Mouse (Mus musculus) layer of hippocampus, postnatal 10 days (tissue): ENCODE measurements around the gene Spata45. TPM values are rescaled to one million over a fixed set of nuclear protein-coding genes. Genes with fewer than 3 reads are reported as not detected.
"Not testable (repeated sequence)": the region's sequence is repeated elsewhere in the genome, so short reads cannot be mapped to it uniquely, and the experiment has no call there.

Experiments used
- DNase-seq, 2 experiments: peaks; one replicate each; pipeline ENCODE4 v3.0.0; 2021; ENCODE audit warnings: low spot score in 2 of 2
- long read RNA-seq: library from polyadenylated mRNA; stranded (forward); transcript quantifications from one replicate; pipeline ENCODE4 v2.0.0, GENCODE M21; 2023
- total RNA-seq, 2 experiments: library from RNA; stranded (reverse); gene quantifications; 2 replicates each; pipeline ENCODE4 v1.2.3; 2021

Spata45 gene
- not detected for total RNA-seq
- long read RNA-seq = 0 reads

DNA sequence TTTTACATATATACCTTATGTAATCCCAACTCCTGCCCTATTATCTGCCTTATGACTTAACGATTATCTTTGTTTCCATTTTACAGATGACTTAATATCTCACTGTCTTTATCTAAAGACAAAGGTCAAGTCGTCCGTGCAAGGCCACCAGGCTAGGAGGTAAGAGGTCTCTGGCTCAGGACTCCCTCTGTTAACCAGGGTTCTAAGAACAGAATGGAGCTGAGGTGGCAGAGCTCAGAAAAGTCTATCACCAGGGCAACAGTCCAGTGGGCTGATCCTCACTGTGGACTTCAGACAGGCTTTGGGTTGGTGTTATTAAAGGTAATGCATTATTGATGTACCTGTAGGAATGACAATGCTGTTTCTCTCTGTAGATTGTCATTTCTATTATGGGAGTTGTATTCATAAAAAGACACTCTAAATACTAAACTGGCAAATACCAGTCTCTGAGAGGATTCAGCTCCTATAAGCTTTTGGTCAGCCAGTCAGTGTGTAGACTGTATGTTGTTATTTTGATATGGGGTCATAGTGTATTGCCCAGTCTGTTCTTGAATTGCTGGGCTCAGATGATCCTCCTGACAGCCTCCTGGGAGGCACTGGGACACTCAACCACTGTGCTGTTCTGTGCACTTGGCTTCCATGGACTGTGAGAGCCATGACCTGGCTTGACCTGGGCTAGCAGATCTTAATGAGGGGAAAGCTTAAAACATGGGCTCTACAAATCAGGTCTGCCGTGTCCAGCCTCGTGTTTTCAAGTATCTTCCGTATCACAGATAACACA lies at the start of gene Spata45:
Gene Spata45, plus strand, starts transcription at position 86 of the 781 bp plus-strand sequence.
- DNase-seq = no peak

DNA sequence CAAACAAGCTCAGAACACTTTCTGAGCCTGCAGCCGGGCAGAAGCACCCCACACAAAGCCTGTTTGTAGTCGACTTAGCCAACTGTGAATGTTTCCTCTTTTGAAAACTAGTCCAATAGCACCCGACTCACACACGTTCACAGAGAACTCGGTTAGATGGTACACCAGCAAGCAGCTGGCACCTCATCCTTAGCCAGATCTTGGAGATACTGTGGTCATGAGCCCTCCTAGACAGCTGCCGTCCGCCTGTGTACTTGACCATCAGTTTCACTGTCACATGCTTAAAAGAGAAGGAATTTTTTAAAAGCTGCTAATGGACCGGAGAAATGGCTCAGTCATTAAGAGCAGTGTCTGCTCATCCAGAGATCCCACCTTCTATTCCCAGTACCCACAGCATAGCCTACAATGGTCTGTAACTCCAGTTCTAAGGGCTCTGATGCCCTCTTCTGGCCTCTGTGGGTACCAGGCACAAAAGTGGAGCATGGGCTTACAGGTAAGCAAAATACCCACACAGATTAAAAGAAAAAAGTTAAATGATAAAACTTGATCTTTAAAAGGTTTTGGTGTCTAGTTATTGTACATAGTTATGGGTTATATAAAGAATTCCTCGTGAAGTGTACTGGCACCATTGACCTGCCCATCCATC lies 46.9 kb upstream of the Spata45 start:
- no peak for DNase-seq

DNA sequence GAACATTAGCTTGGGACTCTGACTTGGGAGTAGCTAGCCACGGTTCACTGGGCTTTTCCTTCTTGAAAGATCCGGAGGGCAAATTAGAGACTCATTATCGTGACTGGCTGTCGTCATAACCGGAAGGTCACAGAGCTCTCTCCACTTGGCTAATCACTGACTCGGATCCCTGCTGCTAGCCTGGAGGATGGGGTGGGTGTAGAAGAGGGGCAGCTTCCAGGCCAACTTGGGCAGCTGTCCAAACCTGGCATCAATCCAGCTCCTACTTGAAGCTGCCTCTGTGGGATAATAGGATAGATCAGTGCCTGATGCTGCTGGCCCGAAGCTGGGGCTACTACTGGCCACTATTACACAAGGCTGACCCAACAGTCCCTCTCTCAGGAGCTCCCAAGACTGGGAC lies 40.9 kb upstream of the Spata45 start:
- DNase-seq = peak; percentile 67 to 75

DNA sequence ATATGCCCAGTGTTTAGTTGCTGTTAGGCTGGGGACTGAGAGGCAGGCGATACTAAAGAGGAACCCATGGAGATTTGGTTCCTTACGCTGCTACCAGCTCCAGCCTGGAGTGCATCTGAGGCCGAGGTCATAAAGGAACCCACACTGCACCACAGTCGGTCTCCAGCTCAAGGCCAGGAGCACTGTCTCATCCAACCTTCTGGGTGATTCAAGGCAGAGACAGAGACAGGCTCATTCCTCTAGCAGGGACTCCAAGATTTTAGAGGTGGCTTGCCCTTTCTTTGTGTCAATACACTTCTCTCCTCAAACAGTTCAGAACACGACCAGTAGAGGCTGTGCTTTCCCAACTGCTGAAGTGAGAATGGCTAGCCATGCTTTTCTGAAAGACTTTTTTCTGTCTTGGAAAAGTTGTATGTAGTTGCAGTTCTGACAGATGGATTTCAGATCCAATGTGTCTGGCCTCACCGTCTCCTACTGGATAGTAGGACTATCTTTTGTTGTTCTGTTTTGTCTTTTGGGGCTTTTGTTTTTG lies 40.0 kb upstream of the Spata45 start:
- DNase-seq = no peak

DNA sequence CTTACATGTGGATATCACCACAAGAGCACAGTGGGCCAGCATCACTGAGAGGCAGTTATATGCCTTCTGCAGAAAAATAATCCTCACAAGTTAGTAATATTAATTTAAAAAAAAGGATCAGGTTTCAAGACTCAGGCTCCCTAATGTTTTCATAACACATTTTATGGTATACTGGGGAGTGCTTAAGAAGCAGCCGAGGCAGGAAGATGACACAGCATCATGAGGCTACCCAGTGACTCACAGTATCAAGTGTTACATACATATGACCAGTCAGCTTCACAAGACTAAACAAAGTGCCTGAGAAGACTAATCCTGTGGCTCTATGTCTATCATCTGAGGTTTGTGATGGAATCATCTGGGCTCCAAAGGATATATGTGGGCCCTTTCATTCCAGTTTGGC lies 38.4 kb upstream of the Spata45 start:
- no peak for DNase-seq

DNA sequence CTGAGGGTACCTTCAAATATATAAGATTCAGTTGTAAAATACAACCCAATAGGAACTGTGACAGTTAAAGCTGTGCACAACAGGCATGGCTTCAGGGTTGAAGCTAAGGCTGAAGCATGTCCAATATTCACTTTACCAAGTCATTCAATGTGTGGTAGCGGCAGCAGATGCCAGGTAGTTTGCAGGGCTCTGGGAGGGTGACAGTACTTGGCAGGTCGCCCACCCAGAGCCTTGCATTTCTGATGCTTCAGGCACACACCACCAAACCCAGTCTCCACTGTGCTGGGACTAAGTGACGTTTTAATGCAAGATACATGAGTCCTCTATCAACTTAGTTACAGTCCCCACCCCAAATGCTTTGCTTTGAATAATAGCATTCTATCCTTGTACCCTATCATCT lies 35.8 kb upstream of the Spata45 start:
- DNase-seq = no peak

DNA sequence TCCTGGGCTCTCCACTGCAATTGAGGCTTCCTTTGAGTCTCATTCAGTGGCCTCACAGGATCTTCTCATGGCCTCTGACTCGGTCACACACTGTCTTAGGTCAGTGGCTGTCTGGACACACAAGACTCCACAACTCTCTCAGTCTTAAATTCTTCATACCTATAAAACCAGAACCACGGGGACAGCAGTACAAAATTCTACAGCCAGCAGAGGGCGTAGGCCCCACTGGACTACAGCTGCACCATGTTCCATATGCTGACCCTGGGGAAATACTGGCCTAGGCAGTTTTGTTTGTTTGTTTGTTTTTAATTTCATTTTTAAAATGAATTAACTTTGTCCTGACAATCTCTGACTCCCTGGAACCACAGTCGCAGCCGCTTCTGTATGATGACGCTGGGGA lies 34.2 kb upstream of the Spata45 start:
- DNase-seq = no peak

DNA sequence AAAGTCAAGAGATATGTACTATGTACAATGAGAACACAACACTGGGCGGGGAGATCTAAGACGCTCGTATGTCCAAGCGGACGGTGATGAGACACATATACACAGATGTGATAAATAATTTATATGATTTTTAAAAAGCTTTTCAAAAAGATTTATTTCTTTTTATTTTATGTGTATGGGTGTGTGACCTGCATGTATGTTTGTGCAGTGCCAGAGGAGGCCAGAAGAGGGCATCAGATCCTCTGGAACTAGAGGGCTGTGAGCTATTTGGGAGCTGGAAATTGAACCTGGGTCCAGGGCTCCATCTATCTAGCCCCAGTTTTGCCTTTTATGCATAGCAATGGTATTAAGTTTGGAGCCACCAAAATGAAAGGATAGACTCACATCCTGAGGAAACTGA lies 27.7 kb upstream of the Spata45 start:
- DNase-seq = no peak

DNA sequence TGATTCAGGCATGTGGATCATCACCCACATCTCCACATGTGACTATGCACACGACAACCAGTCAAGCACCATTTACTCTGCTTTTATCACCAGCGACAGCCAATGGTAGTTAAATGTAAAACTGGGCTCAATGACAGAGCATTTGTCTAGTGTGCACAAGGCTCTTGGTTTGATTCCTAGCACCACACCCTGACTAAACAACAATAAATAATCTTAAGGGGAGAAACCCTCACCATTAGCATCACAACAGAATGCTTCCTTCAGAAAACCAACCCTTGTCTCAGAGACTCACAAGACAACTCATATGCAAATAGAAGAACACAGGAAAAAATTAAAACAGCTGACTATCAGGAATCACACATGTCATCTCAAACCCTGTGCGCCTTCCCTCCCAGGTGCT lies 22.2 kb upstream of the Spata45 start:
- no peak for DNase-seq

DNA sequence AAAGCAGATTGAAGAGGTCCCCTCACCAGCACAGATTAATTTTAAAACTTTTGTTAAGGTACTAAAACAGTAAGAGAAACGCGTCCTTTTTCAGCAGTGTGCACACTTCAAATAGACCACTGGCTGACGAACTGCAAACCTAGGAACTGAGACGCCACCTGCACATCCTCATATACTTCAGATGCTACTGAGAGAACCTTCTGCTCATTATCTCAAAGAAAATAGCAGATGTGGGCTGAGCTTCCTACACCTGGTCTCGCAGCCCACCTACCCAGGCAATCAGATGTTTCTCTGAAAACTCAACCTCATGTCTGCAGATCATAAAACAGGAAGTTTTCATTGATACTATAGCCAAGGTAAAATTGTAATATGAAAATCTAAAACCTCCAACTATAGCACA lies 16.6 kb upstream of the Spata45 start:
- no peak for DNase-seq

DNA sequence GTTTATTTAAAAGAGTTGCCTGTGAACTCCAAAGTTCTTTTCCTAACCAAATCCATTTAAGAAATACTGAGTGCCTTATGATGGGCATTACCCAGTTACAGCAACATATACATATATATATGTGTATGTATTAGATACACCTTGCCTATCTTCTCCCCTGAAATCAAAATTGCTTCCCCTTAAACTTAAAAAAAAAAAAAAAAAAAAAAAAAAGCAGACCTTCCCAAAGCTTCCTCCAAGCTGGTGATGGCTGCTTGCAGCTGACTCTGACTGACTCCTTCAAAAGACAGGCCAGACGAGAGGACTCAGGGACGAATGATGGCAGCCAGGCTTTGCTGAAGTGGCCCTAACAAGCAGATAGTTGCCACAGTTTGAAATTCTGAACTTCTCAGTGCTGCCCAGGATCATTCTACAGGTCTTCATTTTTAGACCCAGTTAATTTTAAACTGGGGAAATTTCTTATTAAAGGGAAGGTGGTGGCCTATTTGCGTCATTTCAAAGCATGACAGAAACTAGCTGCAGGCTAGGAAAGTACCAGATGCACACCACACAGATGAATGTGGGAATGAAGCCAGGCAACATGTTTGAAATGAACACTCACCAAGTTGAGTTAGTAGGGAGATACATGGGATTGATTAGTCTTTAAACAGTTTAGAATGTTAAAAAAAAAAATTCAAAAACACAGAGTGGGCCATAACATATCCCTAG lies 16.1 kb upstream of the Spata45 start:
- DNase-seq = peak in 1 of 2 experiments; percentile 16

DNA sequence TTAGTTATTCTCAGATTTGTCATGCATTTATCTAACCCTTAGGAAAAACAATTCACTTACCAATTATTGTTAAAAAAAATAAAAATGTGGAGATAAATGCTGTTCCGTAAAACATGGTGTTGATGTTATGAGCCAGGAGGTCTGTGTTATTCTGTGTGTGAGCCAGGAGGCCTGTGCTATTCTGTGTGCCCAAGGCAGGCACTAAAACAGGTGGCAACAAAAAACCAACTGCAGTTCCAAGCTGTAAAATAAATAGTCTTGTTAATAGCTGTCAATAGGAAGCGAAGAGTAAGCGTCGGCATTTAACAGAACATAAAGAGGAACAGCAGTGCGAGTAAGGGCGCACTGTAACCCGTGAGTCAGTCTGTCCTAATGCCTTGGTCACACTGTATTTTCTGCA lies 15.4 kb upstream of the Spata45 start:
- DNase-seq = peak in 1 of 2 experiments; percentile 20

DNA sequence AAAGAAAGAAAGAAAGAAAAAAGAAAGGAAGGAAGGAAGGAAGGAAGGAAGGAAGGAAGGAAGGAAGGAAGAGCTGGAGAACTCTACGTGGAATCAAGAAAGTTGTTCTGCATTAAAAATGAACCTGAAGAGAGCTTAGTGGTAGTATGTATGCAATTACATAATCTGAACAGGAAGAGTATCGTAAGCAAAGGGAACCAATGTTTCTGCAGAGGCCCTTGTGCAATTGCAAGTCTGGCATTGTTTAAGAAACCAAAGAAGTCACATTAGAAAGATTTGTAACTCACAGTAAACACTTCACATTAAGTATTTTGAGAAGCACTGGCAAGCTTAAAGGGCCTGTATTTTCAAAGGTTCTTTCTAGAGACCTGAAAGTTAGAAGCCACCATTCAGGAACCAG lies 13.3 kb upstream of the Spata45 start:
- DNase-seq = no peak

DNA sequence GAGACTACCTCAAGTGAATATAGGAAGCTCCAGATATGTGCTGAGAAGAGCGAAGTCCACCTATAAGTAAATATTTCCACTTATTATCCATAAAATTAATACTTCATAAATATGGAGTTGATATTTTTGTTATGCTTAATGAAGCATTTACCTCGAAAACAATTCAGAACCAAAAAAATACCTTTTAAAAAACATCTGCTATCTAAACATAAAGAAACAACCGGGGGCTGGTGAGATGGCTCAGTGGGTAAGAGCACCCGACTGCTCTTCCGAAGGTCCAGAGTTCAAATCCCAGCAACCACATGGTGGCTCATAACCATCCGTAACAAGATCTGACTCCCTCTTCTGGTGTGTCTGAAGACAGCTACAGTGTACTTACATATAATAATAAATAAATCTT lies 12.6 kb upstream of the Spata45 start:
- not testable (repeated sequence) for DNase-seq

DNA sequence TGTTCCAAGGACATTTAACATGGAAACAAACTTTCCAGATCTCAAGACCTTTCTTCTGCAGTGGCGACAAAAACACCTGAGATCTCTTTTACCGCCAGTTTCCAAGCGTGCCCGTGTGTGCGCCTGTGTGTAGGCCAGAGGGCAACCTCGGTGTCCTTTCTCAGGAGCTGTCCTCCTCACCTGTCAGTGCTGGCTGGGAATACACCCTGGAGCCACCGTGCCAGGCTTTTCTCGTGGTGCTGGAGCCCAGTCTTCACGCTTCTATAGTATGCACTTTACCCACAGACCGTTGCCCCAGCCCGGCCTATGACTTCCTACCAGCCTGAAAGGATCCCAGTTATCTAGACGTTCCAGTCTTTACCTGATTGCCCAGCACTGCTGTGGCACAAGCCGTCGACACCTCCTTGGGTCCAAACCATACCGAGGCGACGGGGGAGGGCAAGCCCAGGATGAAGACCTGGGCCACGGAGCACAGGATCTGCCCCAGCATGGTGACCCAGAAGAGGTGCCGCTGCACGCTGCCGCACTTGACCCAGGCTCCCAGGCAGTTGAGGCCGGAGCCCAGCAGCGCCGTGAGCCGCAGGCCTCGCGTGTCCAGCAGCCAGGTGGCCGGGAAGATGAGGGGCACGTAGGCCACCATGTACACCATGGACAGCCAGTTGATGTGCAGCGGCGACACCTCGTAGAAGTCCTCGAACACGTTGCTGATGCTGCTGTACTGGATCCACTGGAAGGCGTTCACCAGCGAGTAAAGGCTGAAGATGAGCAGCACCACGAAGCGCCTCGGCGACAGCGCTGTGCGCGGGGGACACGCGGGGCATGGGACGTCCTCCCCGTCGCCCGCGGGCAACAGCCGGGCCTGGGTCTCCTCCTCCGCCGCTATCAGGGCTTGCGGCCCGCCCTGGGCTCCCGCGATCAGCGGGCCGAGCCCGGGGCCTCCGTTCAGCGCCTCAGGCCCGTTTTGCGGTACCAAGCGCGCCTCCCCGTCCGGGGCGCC lies 11.1 kb upstream of the Spata45 start:
- no peak for DNase-seq

DNA sequence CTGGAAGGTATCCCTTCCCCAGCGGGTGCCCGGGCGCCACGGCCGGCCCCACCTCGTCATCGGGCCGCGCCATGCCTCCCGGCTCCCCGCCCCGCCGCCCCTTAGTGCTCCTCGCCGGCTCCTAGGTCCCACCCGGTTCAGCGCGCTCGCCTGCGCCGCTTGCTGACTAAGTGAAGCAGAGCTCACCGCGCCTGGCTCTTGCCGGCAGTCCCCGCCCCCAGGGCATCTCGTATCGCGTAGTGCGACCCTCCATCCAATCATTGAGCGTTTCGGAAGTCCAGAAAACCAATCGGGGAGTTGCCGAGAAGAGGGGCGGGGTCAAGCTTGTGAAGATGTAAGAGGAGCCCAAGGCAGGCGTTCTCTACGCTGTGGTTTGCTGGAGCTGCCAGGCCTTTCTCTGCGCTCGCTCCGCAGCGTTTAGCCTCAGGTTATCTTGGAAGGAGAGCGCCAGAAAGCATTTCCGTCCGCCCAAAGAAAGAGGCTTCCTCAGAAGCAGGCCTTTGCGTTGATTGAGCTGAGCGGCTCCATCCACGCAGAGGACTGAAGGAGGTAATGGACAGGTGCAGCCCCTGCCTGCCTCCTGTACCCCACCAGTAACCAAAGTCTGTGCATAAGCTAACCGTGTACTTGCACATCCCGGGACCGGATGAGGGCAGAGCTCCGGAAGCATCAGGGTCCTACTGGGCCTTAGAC lies 10.3 kb upstream of the Spata45 start, which contains the start of gene Flvcr1:
Gene Flvcr1, minus strand, starts transcription at position 138 of the 693 bp plus-strand sequence.
- peak; percentile 97 to 98 for DNase-seq

DNA sequence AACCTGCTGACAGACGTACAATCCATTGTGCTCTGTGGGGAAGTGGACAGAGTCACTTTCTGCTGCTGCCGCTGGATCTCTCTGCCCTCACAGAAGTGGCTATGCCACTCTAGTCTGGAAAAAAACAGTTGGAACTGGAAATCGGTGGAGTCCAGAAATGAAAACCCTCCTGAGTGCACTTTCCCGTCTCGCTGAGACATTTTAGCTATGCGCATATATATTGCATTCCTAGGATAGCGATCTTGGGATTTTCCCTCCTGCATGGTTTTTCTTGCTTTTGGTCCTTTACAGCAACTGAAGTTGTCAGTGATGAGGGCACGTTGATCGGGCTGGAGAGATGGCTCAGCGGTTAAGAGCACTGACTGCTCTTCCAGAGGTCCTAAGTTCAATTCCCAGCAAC lies 6.3 kb upstream of the Spata45 start:
- no peak for DNase-seq

DNA sequence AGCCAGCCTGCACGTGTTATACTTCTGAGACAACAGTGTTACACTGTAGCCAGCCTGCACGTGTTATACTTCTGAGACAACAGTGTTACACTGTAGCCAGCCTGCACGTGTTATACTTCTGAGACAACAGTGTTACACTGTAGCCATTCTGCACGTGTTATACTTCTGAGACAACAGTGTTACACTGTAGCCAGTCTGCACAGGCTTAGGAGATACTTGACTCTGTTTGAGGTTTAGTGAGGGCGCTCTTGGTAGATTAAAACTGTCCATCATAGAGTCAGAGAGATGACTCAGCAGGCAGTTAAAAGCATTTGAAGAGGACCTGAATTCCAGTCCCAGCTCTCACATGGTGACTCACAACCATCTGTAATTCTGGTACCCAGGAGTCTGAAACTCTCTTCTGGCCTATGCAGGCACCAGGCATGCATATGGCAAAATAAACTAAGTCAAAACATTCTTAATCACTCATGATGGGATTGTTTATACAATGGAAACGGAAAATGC lies 5.5 kb upstream of the Spata45 start:
- DNase-seq = not testable (repeated sequence)

DNA sequence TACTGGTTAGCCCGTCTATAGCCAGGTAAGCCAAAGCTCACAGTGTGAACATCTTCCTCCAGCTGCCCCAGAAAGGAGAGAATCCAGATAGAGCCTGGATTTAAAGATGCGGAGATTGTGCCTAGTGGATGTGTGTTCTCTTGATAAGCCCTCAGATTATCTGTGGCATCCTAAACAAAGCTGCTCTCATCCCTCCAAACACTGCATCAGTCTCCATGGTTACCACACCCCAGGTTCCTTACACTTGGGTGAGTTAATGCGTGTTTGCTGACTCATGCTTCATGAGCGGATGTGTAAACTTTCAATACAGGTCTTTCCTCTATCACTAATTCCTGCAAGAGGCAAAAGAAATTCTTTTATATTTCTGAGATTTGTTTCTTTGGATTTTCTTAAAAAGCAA lies 790 bp upstream of the Spata45 start:
- no peak for DNase-seq

DNA sequence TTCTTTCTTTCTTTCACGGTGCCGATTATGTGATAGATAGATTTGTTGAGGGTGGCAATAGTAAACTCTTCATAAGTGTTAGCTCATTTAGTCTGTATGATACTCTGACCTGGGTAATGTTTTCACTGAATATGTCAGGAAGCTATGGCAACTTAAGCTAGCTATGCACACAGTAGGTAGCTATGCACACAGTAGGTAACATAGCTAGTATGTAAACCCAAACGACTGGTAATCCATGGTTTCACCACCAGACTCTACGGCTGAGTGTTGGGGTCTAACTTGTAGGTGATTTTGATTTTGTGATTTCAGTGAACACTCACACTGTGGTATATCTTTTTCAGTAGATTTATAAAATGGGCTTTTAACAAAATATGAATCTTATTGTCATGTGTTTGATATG lies 1.6 kb downstream of the Spata45 start:
- DNase-seq = no peak
